Mouse (Mus musculus) cerebellum, adult 2 months (tissue): ENCODE results near the gene Fsd1l.

ENCODE experiments used
- CTCF ChIP-seq: fragments of 200-500 bp; IDR thresholded peaks from 2 replicates; pipeline ENCODE4 v1.5.1; 2011; ENCODE audit warnings: low read depth, mild to moderate bottlenecking, control low read depth, low read length, moderate library complexity, borderline replicate concordance; ENCODE audit not compliant: insufficient read depth
- POLR2A ChIP-seq: fragments of 200-500 bp; IDR thresholded peaks from 2 replicates; pipeline ENCODE4 v1.6.1; 2011; ENCODE audit warnings: low read length, control low read depth, borderline replicate concordance; ENCODE audit not compliant: insufficient read depth

GRCm38 (mm10) chr4:53590163-53590562 lies 41.1 kb upstream of the Fsd1l start:
- TF ChIP-seq CTCF (no peak), POLR2A (no peak)
